Mouse (Mus musculus) thymus, adult 2 months (tissue): ENCODE results near the gene Slc26a3.

Experiments
- CTCF ChIP-seq: fragments of 200-500 bp; IDR thresholded peaks from 2 replicates; pipeline ENCODE4 v1.5.1; 2012; ENCODE audit warnings: mild to moderate bottlenecking, control low read depth, low read length, moderate library complexity, borderline replicate concordance; ENCODE audit not compliant: control insufficient read depth, poor library complexity, insufficient read depth; ENCODE audit errors: extremely low read depth
- POLR2A ChIP-seq: fragments of 200-500 bp; IDR thresholded peaks from 2 replicates; pipeline ENCODE4 v1.6.1; 2012; ENCODE audit warnings: mild to moderate bottlenecking, low read length, control low read depth, moderate library complexity; ENCODE audit not compliant: control insufficient read depth, poor library complexity, insufficient read depth; ENCODE audit errors: extremely low read depth

DNA sequence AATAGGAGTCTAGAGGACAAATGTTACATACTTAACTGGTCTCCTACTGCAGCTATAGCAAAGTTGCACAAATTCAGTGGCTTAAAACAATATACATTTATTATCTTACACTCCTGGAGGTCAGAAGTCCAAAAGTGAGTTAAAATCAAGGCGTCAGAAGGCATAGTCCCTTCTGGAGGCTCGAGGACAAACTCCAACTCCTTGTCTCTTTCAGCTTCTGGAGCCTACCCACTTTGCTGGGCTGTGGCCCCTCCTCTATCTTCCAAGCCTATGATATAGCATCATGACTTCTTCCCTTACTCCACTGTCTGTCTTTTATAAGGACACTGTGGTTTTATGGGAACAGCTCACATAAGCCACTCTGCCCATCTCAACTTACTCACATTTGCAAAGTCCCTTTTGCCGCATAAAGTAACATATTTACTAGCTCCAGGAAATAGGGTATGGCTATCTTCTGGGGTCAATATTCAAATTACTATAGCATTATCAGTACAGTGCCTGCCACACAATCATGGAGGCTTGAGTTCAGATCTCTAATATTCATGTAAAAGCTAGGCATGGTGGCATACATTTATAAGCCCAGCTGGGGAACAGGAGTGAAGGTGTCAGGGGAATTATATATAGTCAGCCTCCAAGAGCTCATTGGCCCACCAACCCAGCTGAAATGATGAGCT, 31.4 kb downstream of the Slc26a3 start:
- TF ChIP-seq CTCF (no peak), POLR2A (no peak)
